Mouse (Mus musculus) spleen, postnatal 0 days (tissue): ENCODE results near the gene Gm21852. TPM values are rescaled to one million over a fixed set of nuclear protein-coding genes. Genes with fewer than 3 reads are reported as not detected.

Experiments
- polyA plus RNA-seq: library from polyadenylated mRNA; unstranded; fragments of >200 nt; fragmentation: Nextera tagmentation; extraction: Ambion mirVana; gene quantifications from 2 replicates; pipeline ENCODE4 v1.2.1, GENCODE M21; 2015

Gene Gm21852
- not detected in 2 replicates for polyA plus RNA-seq

DNA sequence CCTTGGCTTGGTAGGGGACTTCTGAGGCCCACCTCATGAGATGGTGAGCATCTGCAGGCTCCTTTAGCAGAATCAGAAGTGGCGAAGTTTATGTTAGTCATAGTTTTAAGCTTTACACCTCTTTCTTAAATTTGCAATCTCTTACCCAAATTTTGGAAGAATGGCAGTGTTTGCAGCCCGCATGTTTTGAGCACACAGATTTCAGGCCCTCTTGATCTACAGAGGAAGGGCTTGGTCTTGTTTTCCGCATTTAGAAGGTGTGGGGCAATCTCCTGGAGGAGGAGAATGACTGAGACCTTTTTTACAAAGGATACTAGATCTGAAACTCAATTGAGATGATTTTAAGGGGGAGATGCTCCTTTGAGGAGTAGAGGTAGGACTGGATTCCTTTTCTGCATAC is at the start of gene Gm21852:
Gene Gm21852, minus strand, starts transcription at position 101 of the 400 bp plus-strand sequence.

Other genes starting within 250 kb of the Gm21852 start
- gene Gm21797, start 123.8 kb upstream of the Gm21852 start, polyA plus RNA-seq, result not detected in 2 replicates
- gene Gm20795, start 152.9 kb upstream of the Gm21852 start, polyA plus RNA-seq, result not detected in 2 replicates